ENCODE assay signal across 8 mouse cellular contexts in genomic region chr7:39716340-39717150, GRCm38 (mm10).
DNase-seq lines count a peak whose midpoint lies in the region; ATAC-seq and TF ChIP-seq lines count a peak whose summit lies in the region.

No protein-coding gene starts in this region.

- peak; percentile 52 for ATAC-seq in embryonic facial prominence, embryonic 11.5 days (replicated peaks; ENCODE audit: insufficient number of reproducible peaks, low FRiP score, low TSS enrichment, low read depth)
- 0 out of 2 replicates have a peak, but pooled peaks have one; percentile 45 for ATAC-seq in intestine, embryonic 15.5 days
- ATAC-seq in midbrain, embryonic 16.5 days: peak; percentile 94
- no peak for ATAC-seq in liver, embryonic 11.5 days (replicated peaks; ENCODE audit: low FRiP score)

- no peak overlapping the region for H3K27ac ChIP-seq in gastrocnemius, adult 2 months
- no peak overlapping the region for H3K27ac ChIP-seq in embryonic facial prominence, embryonic 11.5 days (replicated peaks; ENCODE audit: low read depth, low read length)
- H3K27ac ChIP-seq in intestine, embryonic 15.5 days: no peak overlapping the region
- H3K27ac ChIP-seq in midbrain, embryonic 16.5 days (ENCODE audit: low read length): peak overlapping the region; percentile 67; the same call in 1 of the 2 replicates
- no peak overlapping the region for H3K27ac ChIP-seq in liver, embryonic 11.5 days (ENCODE audit: low read depth, low read length)

- no peaks in the 10 kb centered on the region for H3K36me3 ChIP-seq in embryonic facial prominence, embryonic 11.5 days (replicated peaks; ENCODE audit: control insufficient read depth, insufficient read depth, low read depth, low read length)
- no peaks in the 10 kb centered on the region for H3K36me3 ChIP-seq in intestine, embryonic 15.5 days
- H3K36me3 ChIP-seq in midbrain, embryonic 16.5 days (ENCODE audit: control insufficient read depth, insufficient read depth, low read length): no peaks in the 10 kb centered on the region
- no peaks in the 10 kb centered on the region for H3K36me3 ChIP-seq in liver, embryonic 11.5 days (ENCODE audit: control insufficient read depth, insufficient read depth, low read length)

- no peaks in the 10 kb centered on the region for H3K9me3 ChIP-seq in embryonic facial prominence, embryonic 11.5 days (replicated peaks; ENCODE audit: control insufficient read depth, low read length)
- H3K9me3 ChIP-seq in intestine, embryonic 15.5 days: no peaks in the 10 kb centered on the region
- H3K9me3 ChIP-seq in midbrain, embryonic 16.5 days (replicated peaks; ENCODE audit: control insufficient read depth, low read length, poor library complexity, severe bottlenecking): no peaks in the 10 kb centered on the region
- H3K9me3 ChIP-seq in liver, embryonic 11.5 days (ENCODE audit: control insufficient read depth, low read length): no peaks in the 10 kb centered on the region

- intact Hi-C loops in gastrocnemius, adult 2 months (cut with DNase I): no loop called here

- H3K27me3 ChIP-seq in embryonic facial prominence, embryonic 11.5 days (ENCODE audit: control insufficient read depth, insufficient read depth, low read length): no peaks in the 10 kb centered on the region
- no peaks in the 10 kb centered on the region for H3K27me3 ChIP-seq in intestine, embryonic 15.5 days (replicated peaks)
- H3K27me3 ChIP-seq in midbrain, embryonic 16.5 days (ENCODE audit: control insufficient read depth, insufficient read depth, low read depth, low read length): no peaks in the 10 kb centered on the region
- no peaks in the 10 kb centered on the region for H3K27me3 ChIP-seq in liver, embryonic 11.5 days (replicated peaks; ENCODE audit: control insufficient read depth, insufficient read depth, low read length)

- no peaks in the 10 kb centered on the region; the same call in 1 of the 2 replicates for H3K4me1 ChIP-seq in embryonic facial prominence, embryonic 11.5 days (ENCODE audit: control insufficient read depth, insufficient read depth, low read length)
- no peaks in the 10 kb centered on the region for H3K4me1 ChIP-seq in intestine, embryonic 15.5 days (replicated peaks)
- peaks cover 5% of the 10 kb centered on the region for H3K4me1 ChIP-seq in midbrain, embryonic 16.5 days (ENCODE audit: control insufficient read depth, insufficient read depth, low read length)
- H3K4me1 ChIP-seq in liver, embryonic 11.5 days (replicated peaks; ENCODE audit: control insufficient read depth, insufficient read depth, low read length): no peaks in the 10 kb centered on the region

- H3K4me3 ChIP-seq in gastrocnemius, adult 2 months: no peak overlapping the region
- H3K4me3 ChIP-seq in embryonic facial prominence, embryonic 11.5 days (ENCODE audit: low read depth, low read length): no peak overlapping the region
- no peak overlapping the region for H3K4me3 ChIP-seq in intestine, embryonic 15.5 days (replicated peaks)
- peak overlapping the region; percentile 14; the same call in 1 of the 2 replicates for H3K4me3 ChIP-seq in midbrain, embryonic 16.5 days (ENCODE audit: low read depth, low read length)
- H3K4me3 ChIP-seq in liver, embryonic 11.5 days (ENCODE audit: low read depth, low read length): no peak overlapping the region

- DNase-seq in gastrocnemius, adult 2 months: no peak
- no peak for DNase-seq in gastrocnemius, adult 8-10 months (ENCODE audit: low spot score in 2 of 2)
- DNase-seq in 3T3-L1 (ENCODE audit: low read depth, low spot score): peak; percentile 23
- peak; percentile 79 for DNase-seq in embryonic facial prominence, embryonic 11.5 days (ENCODE audit: low spot score)
- no peak for DNase-seq in testis, postnatal 14 days (ENCODE audit: low spot score)
- DNase-seq in liver, embryonic 11.5 days (ENCODE audit: low spot score): no peak

- TF ChIP-seq CTCF in gastrocnemius, adult 2 months (IDR thresholded peaks at IDR 0.05): peak; percentile 29; the same call in 1 of the 2 replicates

- WGBS in embryonic facial prominence, embryonic 11.5 days: 19% methylated on average over 11 of the region's 11 CpGs
- WGBS in intestine, embryonic 15.5 days: 22% methylated on average over 11 of the region's 11 CpGs
- 20% methylated on average over 11 of the region's 11 CpGs for WGBS in midbrain, embryonic 16.5 days
- 17% methylated on average over 11 of the region's 11 CpGs for WGBS in liver, embryonic 11.5 days

- H3K4me2 ChIP-seq in embryonic facial prominence, embryonic 11.5 days (ENCODE audit: low read depth, low read length): no peak overlapping the region
- no peak overlapping the region for H3K4me2 ChIP-seq in intestine, embryonic 15.5 days (replicated peaks)
- peak overlapping the region; percentile 48 for H3K4me2 ChIP-seq in midbrain, embryonic 16.5 days (ENCODE audit: low read length)
- H3K4me2 ChIP-seq in liver, embryonic 11.5 days: no peak overlapping the region

- no peak overlapping the region; the same call in 1 of the 2 replicates for H3K9ac ChIP-seq in embryonic facial prominence, embryonic 11.5 days (replicated peaks; ENCODE audit: low read length)
- H3K9ac ChIP-seq in intestine, embryonic 15.5 days: no peak overlapping the region
- peak overlapping the region; percentile 56 for H3K9ac ChIP-seq in midbrain, embryonic 16.5 days (ENCODE audit: low read depth, low read length)
- H3K9ac ChIP-seq in liver, embryonic 11.5 days (ENCODE audit: low read depth, low read length): no peak overlapping the region

Comparison
In these comparisons a context has a peak if more than half of its experiments do, and no peak if none do; other contexts are left out.
1. DNase-seq: peak in 3T3-L1 (single experiment) and embryonic facial prominence, embryonic 11.5 days (single experiment); none in gastrocnemius, adult 2 months (single experiment), gastrocnemius, adult 8-10 months (0 of 2), testis, postnatal 14 days (single experiment) and liver, embryonic 11.5 days (single experiment).